1 mouse cellular context compared by ENCODE assay signal in the genomic region with DNA sequence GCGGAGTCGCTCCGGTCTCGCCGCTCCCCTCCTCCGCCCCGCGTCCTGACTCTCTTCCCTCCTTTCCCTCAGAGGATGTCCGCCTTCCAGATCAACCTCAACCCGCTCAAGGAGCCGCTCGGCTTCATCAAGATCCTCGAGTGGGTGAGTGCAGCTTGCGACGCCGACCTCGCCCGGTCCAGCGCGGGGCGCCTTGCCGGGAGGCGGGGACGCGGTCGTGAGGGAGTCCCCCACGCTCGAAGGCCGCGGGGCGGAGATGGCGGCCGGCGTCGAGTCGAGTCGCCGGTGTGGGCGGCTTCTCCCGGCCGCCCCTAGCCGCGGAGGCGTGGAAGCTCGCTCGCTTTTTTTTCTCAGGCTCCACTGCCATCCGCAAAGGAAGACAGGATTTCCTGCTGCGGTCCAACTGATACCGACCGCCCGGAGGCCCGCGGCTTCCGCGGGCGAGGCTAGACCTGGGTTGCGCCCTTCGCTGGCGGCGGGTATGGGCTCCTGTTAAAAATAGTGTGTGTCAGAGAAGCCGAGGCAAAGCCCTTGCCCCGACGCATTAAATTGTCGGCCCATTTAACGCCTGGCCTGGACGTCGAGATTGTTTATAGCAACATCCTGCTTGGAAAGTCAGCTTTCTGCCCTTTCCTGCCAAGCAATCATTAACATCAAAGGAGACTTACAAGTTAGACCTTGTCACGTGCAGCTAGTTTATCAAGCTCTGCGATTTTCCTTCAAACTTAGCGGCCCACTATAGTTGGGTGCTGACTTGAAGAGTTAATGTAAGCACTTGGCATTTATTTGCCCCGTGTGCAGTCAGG.
TF ChIP-seq lines count a peak whose summit lies in the region.

No protein-coding gene starts in this region.

TF ChIP-seq in CH12.LX, 34 proteins besides CTCF, POLR2A, EP300 and RAD21 (continued from another document):
- TF ChIP-seq ZKSCAN1 (IDR thresholded peaks at IDR 0.05; ENCODE audit: borderline replicate concordance, low read depth, low read length): no peak
- TF ChIP-seq ETS1 (conservative IDR thresholded peaks at IDR 0.05; ENCODE audit: low read depth, low read length): no peak
- no peak; the same call in none of the 2 replicates for TF ChIP-seq MXI1 (IDR thresholded peaks at IDR 0.05; ENCODE audit: low read depth, low read length)
- no peak for TF ChIP-seq MEF2A (IDR thresholded peaks at IDR 0.05; ENCODE audit: borderline replicate concordance, low read depth, low read length)
- TF ChIP-seq HCFC1 (IDR thresholded peaks at IDR 0.05; ENCODE audit: low read depth, low read length): no peak
- peak; percentile 94 for TF ChIP-seq UBTF (IDR thresholded peaks at IDR 0.05; ENCODE audit: low read depth, low read length)
- TF ChIP-seq KAT2A (IDR thresholded peaks at IDR 0.05; ENCODE audit: insufficient replicate concordance, low read length): no peak
- TF ChIP-seq CHD1 (IDR thresholded peaks at IDR 0.05; ENCODE audit: low read depth, low read length): peak; percentile 18; the same call in 1 of the 2 replicates
- TF ChIP-seq CHD2 (IDR thresholded peaks at IDR 0.05; ENCODE audit: low read length): 0 out of 2 replicates have a peak, but pooled peaks have one; percentile 33
- no peak for TF ChIP-seq MAZ (IDR thresholded peaks at IDR 0.05; ENCODE audit: low read depth, low read length)
- TF ChIP-seq MYC (IDR thresholded peaks at IDR 0.05; ENCODE audit: low read depth, low read length): no peak
- TF ChIP-seq TCF12 (IDR thresholded peaks at IDR 0.05; ENCODE audit: low read depth, low read length): 0 out of 2 replicates have a peak, but pooled peaks have one; percentile 7
- TF ChIP-seq JUN (IDR thresholded peaks at IDR 0.05; ENCODE audit: insufficient read depth, low read depth, low read length): no peak
- peak; percentile 47; the same call in 1 of the 2 replicates for TF ChIP-seq SIN3A (IDR thresholded peaks at IDR 0.05; ENCODE audit: low read length)
- peak; percentile 66 for TF ChIP-seq ZNF384 (IDR thresholded peaks at IDR 0.05; ENCODE audit: low read depth, low read length)
- no peak for TF ChIP-seq GABPA (IDR thresholded peaks at IDR 0.05; ENCODE audit: insufficient replicate concordance, low read depth, low read length)
- TF ChIP-seq E2F4 (IDR thresholded peaks at IDR 0.05; ENCODE audit: insufficient replicate concordance, low read depth, low read length): no peak
- TF ChIP-seq ELF1 (IDR thresholded peaks at IDR 0.05; ENCODE audit: low read depth, low read length): 0 out of 2 replicates have a peak, but pooled peaks have one; percentile 17
- TF ChIP-seq MAFK (IDR thresholded peaks at IDR 0.05; ENCODE audit: insufficient replicate concordance, low read length): no peak
- no peak for TF ChIP-seq ZC3H11A (IDR thresholded peaks at IDR 0.05; ENCODE audit: low read depth, low read length)
- no peak for TF ChIP-seq TBP (conservative IDR thresholded peaks at IDR 0.05; ENCODE audit: low read depth, low read length)
- TF ChIP-seq NELFE (IDR thresholded peaks at IDR 0.05; ENCODE audit: low read depth, low read length): peak; percentile 57; the same call in 1 of the 2 replicates
- no peak for TF ChIP-seq USF1 (IDR thresholded peaks at IDR 0.05; ENCODE audit: low read depth, low read length)
- no peak for TF ChIP-seq USF2 (conservative IDR thresholded peaks at IDR 0.05; ENCODE audit: low read depth, low read length)
- TF ChIP-seq ZMIZ1 (IDR thresholded peaks at IDR 0.05; ENCODE audit: low read depth, low read length): peak; percentile 51; the same call in 1 of the 2 replicates
- TF ChIP-seq IRF4 (IDR thresholded peaks at IDR 0.05; ENCODE audit: low read depth, low read length): no peak
